ENCODE assay signal across 9 mouse cellular contexts in genomic region chr11:100352076-100352857, GRCm38 (mm10). TPM values are rescaled to one million over a fixed set of nuclear protein-coding genes. Genes with fewer than 3 reads are reported as not detected.
DNase-seq lines count a peak whose midpoint lies in the region; ATAC-seq and TF ChIP-seq lines count a peak whose summit lies in the region.
"Had no signal": no experiment of that assay in that cellular context is flagged by ENCODE, and none has a peak within 500 bp of the region (broad histone marks: within the 10 kb centered on the region; RNA-seq: fewer than 3 reads in every experiment).

No protein-coding gene starts in this region.

- H3K27me3 ChIP-seq in kidney, embryonic 14.5 days (ENCODE audit: control insufficient read depth, insufficient read depth, low read length), result peaks cover 43% of the 10 kb centered on the region
- peaks cover 27% of the 10 kb centered on the region for H3K27me3 ChIP-seq in kidney, embryonic 16.5 days (ENCODE audit: insufficient read depth, low read length)
- peaks cover 47% of the 10 kb centered on the region for H3K27me3 ChIP-seq in embryonic facial prominence, embryonic 14.5 days (replicated peaks; ENCODE audit: control insufficient read depth, insufficient read depth, low read length)

- 39% methylated on average over 10 of the region's 10 CpGs for WGBS in kidney, embryonic 14.5 days
- 33% methylated on average over 10 of the region's 10 CpGs for WGBS in kidney, embryonic 16.5 days
- WGBS in embryonic facial prominence, embryonic 14.5 days, result 22% methylated on average over 9 of the region's 10 CpGs

- DNase-seq in 416B (ENCODE audit: low read depth), result peak; percentile 28
- no peak for DNase-seq in ES-E14 (ENCODE audit: low read depth, low spot score)
- peak; percentile 39 for DNase-seq in embryonic facial prominence, embryonic 14.5 days (ENCODE audit: low spot score)
- peak; percentile 59 for DNase-seq in naive thymus-derived CD4-positive, alpha-beta T cell, adult 2 months (ENCODE audit: low read depth)
- DNase-seq in c-Kit-positive CD71-positive TER-119-positive erythroid progenitor cells, embryonic 14.5 days (ENCODE audit: low spot score), result no peak

- H3K4me2 ChIP-seq in kidney, embryonic 14.5 days (replicated peaks; ENCODE audit: low read depth, low read length), result no peak overlapping the region
- no peak overlapping the region for H3K4me2 ChIP-seq in kidney, embryonic 16.5 days (replicated peaks; ENCODE audit: low read depth, low read length)
- H3K4me2 ChIP-seq in embryonic facial prominence, embryonic 14.5 days (ENCODE audit: low read depth, low read length), result no peak overlapping the region
- H3K4me2 ChIP-seq: limb, embryonic 15.5 days; stomach, embryonic 15.5 days had no signal

- in situ Hi-C loops in ES-E14 (cut with MboI; ENCODE audit: low sequenced_read_pairs in 2 of 2, unreplicated experiment in 2 of 2), result no loop called here

- H3K9ac ChIP-seq in kidney, embryonic 14.5 days (ENCODE audit: low read depth, low read length), result 0 out of 2 replicates have a peak overlapping the region, but pooled peaks have one; percentile 12
- H3K9ac ChIP-seq in kidney, embryonic 16.5 days (replicated peaks; ENCODE audit: low read length), result no peak overlapping the region
- H3K9ac ChIP-seq in ES-E14 (ENCODE audit: insufficient read depth, low read depth, low read length, poor library complexity, severe bottlenecking), result peak overlapping the region; percentile 8; the same call in 1 of the 2 replicates
- H3K9ac ChIP-seq in embryonic facial prominence, embryonic 14.5 days (ENCODE audit: low read depth, low read length), result peak overlapping the region; percentile 31; the same call in 1 of the 2 replicates
- H3K9ac ChIP-seq: limb, embryonic 15.5 days; stomach, embryonic 15.5 days had no signal

- H3K4me1 ChIP-seq in kidney, embryonic 14.5 days (ENCODE audit: control insufficient read depth, insufficient read depth, low read length), result 0 out of 2 replicates have a peak, but pooled peaks cover 8% of the 10 kb centered on the region
- peaks cover 9% of the 10 kb centered on the region for H3K4me1 ChIP-seq in kidney, embryonic 16.5 days (ENCODE audit: insufficient read depth, low read length)
- H3K4me1 ChIP-seq in ES-E14 (ENCODE audit: control insufficient read depth in 2 of 2, insufficient read depth in 2 of 2, low read length in 2 of 2, poor library complexity in 1 of 2), result peaks cover 0 to 29% of the 10 kb centered on the region in 2 experiments; a peak in 2 of 4 replicates
- 0 out of 2 replicates have a peak, but pooled peaks cover 6% of the 10 kb centered on the region for H3K4me1 ChIP-seq in embryonic facial prominence, embryonic 14.5 days (ENCODE audit: control insufficient read depth, insufficient read depth, low read length)

- no peak overlapping the region for H3K27ac ChIP-seq in kidney, embryonic 14.5 days (ENCODE audit: low read depth, low read length)
- no peak overlapping the region for H3K27ac ChIP-seq in kidney, embryonic 16.5 days (ENCODE audit: low read length)
- no peak overlapping the region for H3K27ac ChIP-seq in ES-E14 (ENCODE audit: insufficient read depth, low read depth, low read length, poor library complexity, severe bottlenecking)
- H3K27ac ChIP-seq in embryonic facial prominence, embryonic 14.5 days (replicated peaks; ENCODE audit: low read depth, low read length), result no peak overlapping the region
- H3K27ac ChIP-seq: limb, embryonic 15.5 days; stomach, embryonic 15.5 days had no signal

- no peak overlapping the region for H3K4me3 ChIP-seq in kidney, embryonic 14.5 days (ENCODE audit: low read length)
- no peak overlapping the region for H3K4me3 ChIP-seq in kidney, embryonic 16.5 days (ENCODE audit: low read length)
- H3K4me3 ChIP-seq in ES-E14 (ENCODE audit: insufficient read depth in 1 of 2, low read depth in 1 of 2, low read length in 2 of 2, poor library complexity in 1 of 2, severe bottlenecking in 1 of 2), result no peak overlapping the region
- no peak overlapping the region for H3K4me3 ChIP-seq in embryonic facial prominence, embryonic 14.5 days (ENCODE audit: low read depth, low read length)
- H3K4me3 ChIP-seq: limb, embryonic 15.5 days; stomach, embryonic 15.5 days had no signal

- H3K36me3 ChIP-seq in kidney, embryonic 14.5 days (ENCODE audit: control insufficient read depth, insufficient read depth, low read length), result no peaks in the 10 kb centered on the region
- H3K36me3 ChIP-seq in kidney, embryonic 16.5 days (ENCODE audit: insufficient read depth, low read length), result no peaks in the 10 kb centered on the region
- peaks cover 36% of the 10 kb centered on the region for H3K36me3 ChIP-seq in ES-E14 (ENCODE audit: control insufficient read depth, insufficient read depth, low read length, poor library complexity, severe bottlenecking)
- H3K36me3 ChIP-seq in embryonic facial prominence, embryonic 14.5 days (ENCODE audit: control insufficient read depth, insufficient read depth, low read length), result no peaks in the 10 kb centered on the region
- H3K36me3 ChIP-seq: limb, embryonic 15.5 days; stomach, embryonic 15.5 days had no signal

- no peaks in the 10 kb centered on the region for H3K9me3 ChIP-seq in kidney, embryonic 14.5 days (ENCODE audit: control insufficient read depth, low read length)
- no peaks in the 10 kb centered on the region for H3K9me3 ChIP-seq in kidney, embryonic 16.5 days (ENCODE audit: low read length)
- no peaks in the 10 kb centered on the region for H3K9me3 ChIP-seq in ES-E14 (ENCODE audit: control insufficient read depth, insufficient read depth, low read depth, low read length)
- H3K9me3 ChIP-seq in embryonic facial prominence, embryonic 14.5 days (ENCODE audit: control insufficient read depth, low read length), result no peaks in the 10 kb centered on the region
- H3K9me3 ChIP-seq: limb, embryonic 15.5 days; stomach, embryonic 15.5 days had no signal

- no peak for ATAC-seq in kidney, embryonic 14.5 days (ENCODE audit: low FRiP score, low TSS enrichment)
- ATAC-seq in kidney, embryonic 16.5 days (ENCODE audit: low FRiP score, low TSS enrichment), result no peak
- ATAC-seq in embryonic facial prominence, embryonic 14.5 days (ENCODE audit: low read depth), result no peak

TF ChIP-seq in ES-E14, 5 proteins besides CTCF, POLR2A, EP300 and RAD21:
- TF ChIP-seq MAFK (IDR thresholded peaks at IDR 0.05; ENCODE audit: insufficient read depth, low read depth, low read length), result no peak
- TF ChIP-seq ZC3H11A (IDR thresholded peaks at IDR 0.05; ENCODE audit: borderline replicate concordance, low read depth, low read length), result no peak
- no peak for TF ChIP-seq ZNF384 (IDR thresholded peaks at IDR 0.05; ENCODE audit: low read depth, low read length)
- TF ChIP-seq CHD2 (IDR thresholded peaks at IDR 0.05; ENCODE audit: low read depth, low read length), result no peak
- TF ChIP-seq HCFC1 (IDR thresholded peaks at IDR 0.05; ENCODE audit: borderline replicate concordance, insufficient read depth, low read length), result no peak

RNA-seq across cellular contexts. Expression of gene Hap1, which starts 3.7 kb away (rescaled TPM):
- 6.0 and 6.3 TPM in 2 replicates for polyA plus RNA-seq in kidney, embryonic 14.5 days (2014; fragmentation: Nextera tagmentation; extraction: Ambion mirVana)
- 15.5 and 18.6 TPM in 2 replicates for polyA plus RNA-seq in kidney, embryonic 16.5 days (2015; fragmentation: Nextera tagmentation; extraction: Ambion mirVana)
- total RNA-seq in ES-E14 (2012; rRNA removed), result 21.4 and 34.2 TPM in 2 replicates
- 3.2 and 4.4 TPM in 2 replicates for polyA plus RNA-seq in embryonic facial prominence, embryonic 14.5 days (2014; fragmentation: Nextera tagmentation; extraction: Ambion mirVana)

RNA-seq across cellular contexts. Expression of gene Gast, which starts 18.1 kb away (rescaled TPM):
- not detected in 2 replicates for polyA plus RNA-seq in kidney, embryonic 14.5 days (2014; fragmentation: Nextera tagmentation; extraction: Ambion mirVana)
- polyA plus RNA-seq in kidney, embryonic 16.5 days (2015; fragmentation: Nextera tagmentation; extraction: Ambion mirVana), result not detected in 2 replicates
- 1.6 and 2.9 TPM in 2 replicates for total RNA-seq in ES-E14 (2012; rRNA removed)
- 1.0 and 1.1 TPM in 2 replicates for polyA plus RNA-seq in embryonic facial prominence, embryonic 14.5 days (2014; fragmentation: Nextera tagmentation; extraction: Ambion mirVana)

RNA-seq across cellular contexts. Expression of gene Eif1, which starts 32.6 kb away (rescaled TPM):
- 1,744 and 1,749 TPM in 2 replicates for polyA plus RNA-seq in kidney, embryonic 14.5 days (2014; fragmentation: Nextera tagmentation; extraction: Ambion mirVana)
- 1,403 and 1,568 TPM in 2 replicates for polyA plus RNA-seq in kidney, embryonic 16.5 days (2015; fragmentation: Nextera tagmentation; extraction: Ambion mirVana)
- 322 and 326 TPM in 2 replicates for total RNA-seq in ES-E14 (2012; rRNA removed)
- polyA plus RNA-seq in embryonic facial prominence, embryonic 14.5 days (2014; fragmentation: Nextera tagmentation; extraction: Ambion mirVana), result 1,802 and 1,879 TPM in 2 replicates

RNA-seq across cellular contexts. Expression of gene Jup, which starts 45.3 kb away (rescaled TPM):
- polyA plus RNA-seq in kidney, embryonic 14.5 days (2014; fragmentation: Nextera tagmentation; extraction: Ambion mirVana), result 66.8 and 84.7 TPM in 2 replicates
- 153 and 154 TPM in 2 replicates for polyA plus RNA-seq in kidney, embryonic 16.5 days (2015; fragmentation: Nextera tagmentation; extraction: Ambion mirVana)
- 97.6 and 101 TPM in 2 replicates for total RNA-seq in ES-E14 (2012; rRNA removed)
- 107 and 116 TPM in 2 replicates for polyA plus RNA-seq in embryonic facial prominence, embryonic 14.5 days (2014; fragmentation: Nextera tagmentation; extraction: Ambion mirVana)

Comparison
In these comparisons a context has a peak if more than half of its experiments do, and no peak if none do; other contexts are left out.
1. DNase-seq: peak in 416B (single experiment), embryonic facial prominence, embryonic 14.5 days (single experiment) and naive thymus-derived CD4-positive, alpha-beta T cell, adult 2 months (single experiment); none in ES-E14 (single experiment) and c-Kit-positive CD71-positive TER-119-positive erythroid progenitor cells, embryonic 14.5 days (single experiment).